Mouse (Mus musculus) ES-E14 (cell line): ENCODE data around the gene Mef2c. TPM values are rescaled to one million over a fixed set of nuclear protein-coding genes. Genes with fewer than 3 reads are reported as not detected.

Experiments used
- DNase-seq: peaks from one replicate; pipeline ENCODE4 v3.0.0-alpha.2; 2013; ENCODE audit warnings: low read depth, low spot score
- H3K27ac ChIP-seq: 2 replicates; pipeline ENCODE4 v1.5.1; 2012; ENCODE audit warnings: low read depth, mild to moderate bottlenecking, low read length, moderate library complexity, mixed read lengths; ENCODE audit not compliant: poor library complexity, insufficient read depth, severe bottlenecking
- H3K36me3 ChIP-seq: 2 replicates; pipeline ENCODE4 v1.6.1; 2012; ENCODE audit warnings: mild to moderate bottlenecking, low read length, moderate library complexity, mixed read lengths; ENCODE audit not compliant: control insufficient read depth, poor library complexity, insufficient read depth, severe bottlenecking
- H3K4me1 ChIP-seq, 2 experiments: fragments of 150-350 bp in 1 of 2; sonication (generic) in 1 of 2; 2 replicates each; pipeline ENCODE4 v1.6.1; 2012; ENCODE audit warnings: low read length in 2 of 2, mild to moderate bottlenecking in 1 of 2, mixed read lengths in 1 of 2; ENCODE audit not compliant: control insufficient read depth in 2 of 2, insufficient read depth in 2 of 2, poor library complexity in 1 of 2
- H3K4me3 ChIP-seq, 2 experiments: fragments of 150-350 bp in 1 of 2; sonication (generic) in 1 of 2; 2 replicates each; pipeline ENCODE4 v1.5.1; 2012; ENCODE audit warnings: low read length in 2 of 2, low read depth in 1 of 2, mild to moderate bottlenecking in 1 of 2, mixed read lengths in 1 of 2; ENCODE audit not compliant: insufficient read depth in 1 of 2, poor library complexity in 1 of 2, severe bottlenecking in 1 of 2
- H3K9ac ChIP-seq: 2 replicates; pipeline ENCODE4 v1.6.1; 2012; ENCODE audit warnings: low read depth, mild to moderate bottlenecking, low read length, mixed read lengths; ENCODE audit not compliant: poor library complexity, insufficient read depth, severe bottlenecking
- H3K9me3 ChIP-seq: fragments of 150-350 bp; sonication (generic); 2 replicates; pipeline ENCODE4 v1.6.1; 2012; ENCODE audit warnings: low read depth, mild to moderate bottlenecking, low read length; ENCODE audit not compliant: control insufficient read depth, insufficient read depth
- CHD2 ChIP-seq: IDR thresholded peaks from 2 replicates; pipeline ENCODE4 v1.6.1; 2014; ENCODE audit warnings: mild to moderate bottlenecking, low read depth, low read length, inconsistent platforms
- HCFC1 ChIP-seq: IDR thresholded peaks from 2 replicates; pipeline ENCODE4 v1.6.1; 2012; ENCODE audit warnings: low read length, inconsistent platforms, borderline replicate concordance; ENCODE audit not compliant: insufficient read depth
- MAFK ChIP-seq: IDR thresholded peaks from 2 replicates; pipeline ENCODE4 v1.6.1; 2014; ENCODE audit warnings: mild to moderate bottlenecking, low read depth, low read length, inconsistent platforms; ENCODE audit not compliant: insufficient read depth
- ZC3H11A ChIP-seq: IDR thresholded peaks from 2 replicates; pipeline ENCODE4 v1.6.1; 2012; ENCODE audit warnings: low read depth, mild to moderate bottlenecking, inconsistent platforms, low read length, borderline replicate concordance
- ZNF384 ChIP-seq: IDR thresholded peaks from 2 replicates; pipeline ENCODE4 v1.6.1; 2012; ENCODE audit warnings: low read depth, low read length, inconsistent platforms
- in situ Hi-C, 2 experiments: fragments of 600-800 bp; cut with MboI; formaldehyde crosslinking; loops; one replicate each; pipeline ENCODE4 v1.15.1; 2025; ENCODE audit warnings: low sequenced_read_pairs in 2 of 2, inconsistent platforms in 1 of 2; ENCODE audit not compliant: unreplicated experiment in 2 of 2
- total RNA-seq: library from RNA; depleted of rRNA; stranded (reverse); fragments of 300-350 nt; gene quantifications from 2 replicates; pipeline ENCODE4 v1.2.3, GENCODE M21; 2012

Gene Mef2c
- total RNA-seq, 1 experiment = 0.76 TPM

- Histone ChIP-seq H3K4me3 (no peak overlapping the region), H3K9me3 (no peaks in the 10 kb centered on the region), H3K36me3 (no peaks in the 10 kb centered on the region), H3K9ac (no peak overlapping the region), H3K4me1 (peaks cover 0 to 1% of the 10 kb centered on the region in 2 experiments; a peak in 1 of 4 replicates), H3K27ac (no peak overlapping the region)
- no peak for TF ChIP-seq HCFC1
- TF ChIP-seq ZNF384 = no peak
- TF ChIP-seq MAFK = no peak
- TF ChIP-seq ZC3H11A = no peak
- no peak for TF ChIP-seq CHD2
- no peak for DNase-seq
- in situ Hi-C loops = no loop called here
Measured at GRCm38 (mm10) chr13:83573855-83574583, 70.2 kb downstream of the Mef2c start.

- Histone ChIP-seq H3K27ac (no peak overlapping the region), H3K4me1 (peaks cover 0 to 1% of the 10 kb centered on the region in 2 experiments; a peak in 1 of 4 replicates), H3K9me3 (no peaks in the 10 kb centered on the region), H3K36me3 (no peaks in the 10 kb centered on the region), H3K9ac (no peak overlapping the region), H3K4me3 (no peak overlapping the region)
- DNase-seq = no peak
- no peak for TF ChIP-seq ZNF384
- no peak for TF ChIP-seq MAFK
- TF ChIP-seq HCFC1 = no peak
- no peak for TF ChIP-seq ZC3H11A
- no peak for TF ChIP-seq CHD2
- in situ Hi-C loops = no loop called here
Measured at GRCm38 (mm10) chr13:83574866-83575265, 71.0 kb downstream of the Mef2c start.

GRCm38 (mm10) chr13:83579410-83579809 is 75.6 kb downstream of the Mef2c start:
- no peak overlapping the region for H3K9ac ChIP-seq
- in situ Hi-C loops = no loop called here
- no peaks in the 10 kb centered on the region for H3K36me3 ChIP-seq
- H3K27ac ChIP-seq = no peak overlapping the region
- H3K4me1 ChIP-seq = no peaks in the 10 kb centered on the region
- H3K4me3 ChIP-seq = no peak overlapping the region
- TF ChIP-seq ZC3H11A (no peak), HCFC1 (no peak), CHD2 (no peak), MAFK (no peak), ZNF384 (no peak)
- DNase-seq = no peak
- H3K9me3 ChIP-seq = no peaks in the 10 kb centered on the region

GRCm38 (mm10) chr13:83580856-83581255 is 77.0 kb downstream of the Mef2c start:
- no peak overlapping the region for H3K27ac ChIP-seq
- no peaks in the 10 kb centered on the region for H3K4me1 ChIP-seq
- TF ChIP-seq HCFC1 = no peak
- no peak for TF ChIP-seq CHD2
- no peak for TF ChIP-seq ZC3H11A
- no peak for TF ChIP-seq ZNF384
- TF ChIP-seq MAFK = no peak
- H3K36me3 ChIP-seq = no peaks in the 10 kb centered on the region
- no peak for DNase-seq
- H3K9ac ChIP-seq = no peak overlapping the region
- H3K9me3 ChIP-seq = no peaks in the 10 kb centered on the region
- in situ Hi-C loops = no loop called here
- no peak overlapping the region for H3K4me3 ChIP-seq
